Mouse (Mus musculus): ENCODE measurements at regions not wholly inside any gene's neighbourhood (a gene's known extent, or its start where the extent isn't known, plus 50 kb on each side); places are given as distances from the start of the nearest gene placed in this dataset.

- no peak for TF ChIP-seq EP300 (IDR thresholded peaks at IDR 0.05; ENCODE audit: insufficient read depth, low read depth, low read length)
- TF ChIP-seq POLR2A (IDR thresholded peaks at IDR 0.05; ENCODE audit: insufficient read depth, low read length), result no peak
- TF ChIP-seq CTCF (IDR thresholded peaks at IDR 0.05; ENCODE audit: low read depth, low read length), result no peak
- no peak overlapping the region for H3K27ac ChIP-seq (ENCODE audit: insufficient read depth, low read length)
- no peaks in the 10 kb centered on the region for H3K9me3 ChIP-seq (replicated peaks; ENCODE audit: control insufficient read depth, insufficient read depth, low read length, poor library complexity, severe bottlenecking)
Measured at GRCm38 (mm10) chr15:24827881-24828280, 585.7 kb downstream of the Basp1 start.

DNA sequence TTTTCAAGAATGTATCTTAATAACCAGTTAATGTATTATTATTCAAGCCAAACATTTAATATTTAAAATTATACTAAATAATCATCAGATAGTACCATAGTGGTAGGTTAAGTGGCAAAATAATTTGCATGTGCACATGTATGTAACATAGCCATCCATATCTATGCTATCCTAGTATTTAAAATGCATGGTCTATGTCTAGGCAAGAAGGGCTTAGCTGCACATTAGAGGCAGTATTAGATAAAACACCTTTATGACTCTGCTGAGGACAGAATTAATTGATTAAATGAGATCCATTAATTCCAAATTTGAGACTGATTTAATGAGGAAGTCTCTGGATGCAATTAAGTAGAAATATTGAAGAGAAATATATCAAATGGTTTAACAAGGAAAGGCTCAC, 586.3 kb downstream of the Basp1 start:
- H3K27ac ChIP-seq (ENCODE audit: insufficient read depth, low read length), result no peak overlapping the region
- TF ChIP-seq CTCF (IDR thresholded peaks at IDR 0.05; ENCODE audit: low read depth, low read length) (no peak), EP300 (IDR thresholded peaks at IDR 0.05; ENCODE audit: insufficient read depth, low read depth, low read length) (no peak), POLR2A (IDR thresholded peaks at IDR 0.05; ENCODE audit: insufficient read depth, low read length) (no peak)
- no peaks in the 10 kb centered on the region for H3K36me3 ChIP-seq (ENCODE audit: control insufficient read depth, insufficient read depth, low read length, poor library complexity, severe bottlenecking)
- no peak overlapping the region for H3K9ac ChIP-seq (ENCODE audit: low read depth, poor library complexity, severe bottlenecking)
- no peaks in the 10 kb centered on the region for H3K4me1 ChIP-seq (ENCODE audit: control insufficient read depth, insufficient read depth, low read length)
- no peaks in the 10 kb centered on the region for H3K9me3 ChIP-seq (replicated peaks; ENCODE audit: control insufficient read depth, insufficient read depth, low read length, poor library complexity, severe bottlenecking)
- no peak overlapping the region for H3K4me3 ChIP-seq (ENCODE audit: low read depth, low read length)
- no peaks in the 10 kb centered on the region for H3K27me3 ChIP-seq (ENCODE audit: control insufficient read depth, insufficient read depth, low read length, poor library complexity, severe bottlenecking)

More at GRCm38 (mm10) chr15:24827881-24828280, 585.7 kb downstream of the Basp1 start:
- H3K4me3 ChIP-seq (ENCODE audit: low read depth, low read length), result no peak overlapping the region
- no peak overlapping the region for H3K9ac ChIP-seq (ENCODE audit: low read depth, poor library complexity, severe bottlenecking)
- H3K36me3 ChIP-seq (ENCODE audit: control insufficient read depth, insufficient read depth, low read length, poor library complexity, severe bottlenecking), result no peaks in the 10 kb centered on the region
- no peaks in the 10 kb centered on the region for H3K4me1 ChIP-seq (ENCODE audit: control insufficient read depth, insufficient read depth, low read length)
- no peaks in the 10 kb centered on the region for H3K27me3 ChIP-seq (ENCODE audit: control insufficient read depth, insufficient read depth, low read length, poor library complexity, severe bottlenecking)

- H3K36me3 ChIP-seq (ENCODE audit: control insufficient read depth, insufficient read depth, low read length, poor library complexity, severe bottlenecking), result no peaks in the 10 kb centered on the region
- no peaks in the 10 kb centered on the region for H3K9me3 ChIP-seq (replicated peaks; ENCODE audit: control insufficient read depth, insufficient read depth, low read length, poor library complexity, severe bottlenecking)
- no peaks in the 10 kb centered on the region for H3K4me1 ChIP-seq (ENCODE audit: control insufficient read depth, insufficient read depth, low read length)
- no peak overlapping the region for H3K9ac ChIP-seq (ENCODE audit: low read depth, poor library complexity, severe bottlenecking)
- TF ChIP-seq POLR2A (IDR thresholded peaks at IDR 0.05; ENCODE audit: insufficient read depth, low read length) (no peak), EP300 (IDR thresholded peaks at IDR 0.05; ENCODE audit: insufficient read depth, low read depth, low read length) (no peak), CTCF (IDR thresholded peaks at IDR 0.05; ENCODE audit: low read depth, low read length) (no peak)
- H3K27me3 ChIP-seq (ENCODE audit: control insufficient read depth, insufficient read depth, low read length, poor library complexity, severe bottlenecking), result no peaks in the 10 kb centered on the region
- no peak overlapping the region for H3K27ac ChIP-seq (ENCODE audit: insufficient read depth, low read length)
- H3K4me3 ChIP-seq (ENCODE audit: low read depth, low read length), result no peak overlapping the region
Measured at GRCm38 (mm10) chr15:24796836-24797235, 616.7 kb downstream of the Basp1 start.

GRCm38 (mm10) chr15:24793381-24793780, 620.2 kb downstream of the Basp1 start:
- H3K4me1 ChIP-seq (ENCODE audit: control insufficient read depth, insufficient read depth, low read length), result no peaks in the 10 kb centered on the region
- no peaks in the 10 kb centered on the region for H3K36me3 ChIP-seq (ENCODE audit: control insufficient read depth, insufficient read depth, low read length, poor library complexity, severe bottlenecking)
- no peak overlapping the region for H3K4me3 ChIP-seq (ENCODE audit: low read depth, low read length)
- no peaks in the 10 kb centered on the region for H3K27me3 ChIP-seq (ENCODE audit: control insufficient read depth, insufficient read depth, low read length, poor library complexity, severe bottlenecking)
- no peak overlapping the region for H3K27ac ChIP-seq (ENCODE audit: insufficient read depth, low read length)
- TF ChIP-seq POLR2A (IDR thresholded peaks at IDR 0.05; ENCODE audit: insufficient read depth, low read length), result no peak
- TF ChIP-seq EP300 (IDR thresholded peaks at IDR 0.05; ENCODE audit: insufficient read depth, low read depth, low read length), result no peak
- no peak for TF ChIP-seq CTCF (IDR thresholded peaks at IDR 0.05; ENCODE audit: low read depth, low read length)
- no peak overlapping the region for H3K9ac ChIP-seq (ENCODE audit: low read depth, poor library complexity, severe bottlenecking)
- no peaks in the 10 kb centered on the region for H3K9me3 ChIP-seq (replicated peaks; ENCODE audit: control insufficient read depth, insufficient read depth, low read length, poor library complexity, severe bottlenecking)

GRCm38 (mm10) chr15:24786336-24786735, 627.2 kb downstream of the Basp1 start:
- Histone ChIP-seq H3K9ac (ENCODE audit: low read depth, poor library complexity, severe bottlenecking) (no peak overlapping the region), H3K27ac (ENCODE audit: insufficient read depth, low read length) (no peak overlapping the region), H3K27me3 (ENCODE audit: control insufficient read depth, insufficient read depth, low read length, poor library complexity, severe bottlenecking) (no peaks in the 10 kb centered on the region), H3K4me3 (ENCODE audit: low read depth, low read length) (no peak overlapping the region), H3K36me3 (ENCODE audit: control insufficient read depth, insufficient read depth, low read length, poor library complexity, severe bottlenecking) (no peaks in the 10 kb centered on the region), H3K9me3 (replicated peaks; ENCODE audit: control insufficient read depth, insufficient read depth, low read length, poor library complexity, severe bottlenecking) (no peaks in the 10 kb centered on the region), H3K4me1 (ENCODE audit: control insufficient read depth, insufficient read depth, low read length) (no peaks in the 10 kb centered on the region)
- TF ChIP-seq POLR2A (IDR thresholded peaks at IDR 0.05; ENCODE audit: insufficient read depth, low read length), result no peak

- Histone ChIP-seq H3K9me3 (replicated peaks; ENCODE audit: control insufficient read depth, insufficient read depth, low read length, poor library complexity, severe bottlenecking) (no peaks in the 10 kb centered on the region), H3K4me3 (ENCODE audit: low read depth, low read length) (no peak overlapping the region), H3K36me3 (ENCODE audit: control insufficient read depth, insufficient read depth, low read length, poor library complexity, severe bottlenecking) (no peaks in the 10 kb centered on the region), H3K9ac (ENCODE audit: low read depth, poor library complexity, severe bottlenecking) (no peak overlapping the region), H3K4me1 (ENCODE audit: control insufficient read depth, insufficient read depth, low read length) (no peaks in the 10 kb centered on the region), H3K27ac (ENCODE audit: insufficient read depth, low read length) (no peak overlapping the region), H3K27me3 (ENCODE audit: control insufficient read depth, insufficient read depth, low read length, poor library complexity, severe bottlenecking) (no peaks in the 10 kb centered on the region)
- TF ChIP-seq EP300 (IDR thresholded peaks at IDR 0.05; ENCODE audit: insufficient read depth, low read depth, low read length) (no peak), POLR2A (IDR thresholded peaks at IDR 0.05; ENCODE audit: insufficient read depth, low read length) (no peak), CTCF (IDR thresholded peaks at IDR 0.05; ENCODE audit: low read depth, low read length) (no peak)
Measured at GRCm38 (mm10) chr15:24778234-24778633, 635.3 kb downstream of the Basp1 start.

Measured in ES-Bruce4 (cell line).